Mouse (Mus musculus) liver, embryonic 14.5 days (tissue): ENCODE data around the gene Rpl27. TPM values are rescaled to one million over a fixed set of nuclear protein-coding genes. Genes with fewer than 3 reads are reported as not detected.

Experiments
- ATAC-seq: fragments of 200-750 bp; cut with Nextera tagmentation; 2 replicates; pipeline ENCODE4 v1.8.0; 2017; ENCODE audit warnings: moderate number of reproducible peaks, mild to moderate bottlenecking, moderate library complexity; ENCODE audit not compliant: insufficient read depth
- DNase-seq, 3 experiments: peaks; one replicate each; pipeline ENCODE4 v3.0.0-alpha.2; 2012 to 2013; ENCODE audit warnings: low read depth in 3 of 3, low spot score in 3 of 3
- H3K27ac ChIP-seq: fragments of 300-500 bp; sonication (generic); 2 replicates; pipeline ENCODE4 v1.5.1; 2014; ENCODE audit warnings: moderate library complexity, mild to moderate bottlenecking, control low read depth, inconsistent platforms
- H3K27me3 ChIP-seq: fragments of 300-500 bp; sonication (generic); 2 replicates; pipeline ENCODE4 v1.6.1; 2014; ENCODE audit warnings: mild to moderate bottlenecking, low read length, moderate library complexity; ENCODE audit not compliant: control insufficient read depth, insufficient read depth
- H3K36me3 ChIP-seq: fragments of 300-500 bp; sonication (generic); replicated peaks from 2 replicates; pipeline ENCODE4 v1.6.1; 2014; ENCODE audit warnings: low read depth; ENCODE audit not compliant: control insufficient read depth, insufficient read depth
- H3K4me1 ChIP-seq, 2 experiments: fragments of 200-500 bp in 1 of 2; fragments of 300-500 bp in 1 of 2; sonication (generic) in 1 of 2; replicated peaks; 2 replicates each; pipeline ENCODE4 v1.6.1; 2012 to 2014; ENCODE audit warnings: antibody characterized with exemption in 1 of 2, inconsistent platforms in 1 of 2, low read length in 1 of 2; ENCODE audit not compliant: control insufficient read depth in 2 of 2, insufficient read depth in 2 of 2
- H3K4me2 ChIP-seq: fragments of 300-500 bp; sonication (generic); 2 replicates; pipeline ENCODE4 v1.6.1; 2014; ENCODE audit warnings: low read depth, mild to moderate bottlenecking, control low read depth, moderate library complexity
- H3K4me3 ChIP-seq, 2 experiments: fragments of 200-500 bp in 1 of 2; fragments of 300-500 bp in 1 of 2; sonication (generic) in 1 of 2; 2 replicates each; pipeline ENCODE4 v1.5.1; 2012 to 2014; ENCODE audit warnings: low read depth in 2 of 2, low read length in 2 of 2, mild to moderate bottlenecking in 2 of 2, control low read depth in 1 of 2, inconsistent platforms in 1 of 2, moderate library complexity in 1 of 2; ENCODE audit not compliant: insufficient read depth in 1 of 2
- H3K9ac ChIP-seq: fragments of 300-500 bp; sonication (generic); replicated peaks from 2 replicates; pipeline ENCODE4 v1.6.1; 2014; ENCODE audit warnings: mild to moderate bottlenecking, control low read depth, moderate library complexity
- H3K9me3 ChIP-seq: fragments of 300-500 bp; sonication (generic); 2 replicates; pipeline ENCODE4 v1.6.1; 2016; ENCODE audit warnings: low read length, mixed read lengths; ENCODE audit not compliant: control insufficient read depth
- CTCF ChIP-seq: IDR thresholded peaks from 2 replicates; pipeline ENCODE4 v1.5.1; 2016; ENCODE audit warnings: antibody characterized with exemption, low read depth, control low read depth
- EP300 ChIP-seq: IDR thresholded peaks from 2 replicates; pipeline ENCODE4 v1.6.1; 2016; ENCODE audit warnings: antibody characterized with exemption, low read depth
- WGBS: fragments of 180-500 bp; shearing (Covaris S2); extraction: QIAGEN DNeasy Blood & Tissue Kit; methylation state at CpG from one replicate; pipeline ENCODE4 v1.1.7; 2014; ENCODE audit not compliant: insufficient replicate concordance; 5-methylcytosine and 5-hydroxymethylcytosine counted together
- polyA plus RNA-seq, 2 experiments: library from polyadenylated mRNA; depleted of rRNA in 1 of 2; stranded (reverse) in 1 of 2; unstranded in 1 of 2; fragments of >200 nt; fragmentation: Nextera tagmentation in 1 of 2; extraction: Ambion mirVana in 1 of 2; gene quantifications; 2 replicates each; pipeline versions ENCODE4 v1.2.1 to v1.2.3; 2012 to 2014

The Rpl27 gene
- polyA plus RNA-seq, 2 experiments = 295 to 987 TPM

DNA sequence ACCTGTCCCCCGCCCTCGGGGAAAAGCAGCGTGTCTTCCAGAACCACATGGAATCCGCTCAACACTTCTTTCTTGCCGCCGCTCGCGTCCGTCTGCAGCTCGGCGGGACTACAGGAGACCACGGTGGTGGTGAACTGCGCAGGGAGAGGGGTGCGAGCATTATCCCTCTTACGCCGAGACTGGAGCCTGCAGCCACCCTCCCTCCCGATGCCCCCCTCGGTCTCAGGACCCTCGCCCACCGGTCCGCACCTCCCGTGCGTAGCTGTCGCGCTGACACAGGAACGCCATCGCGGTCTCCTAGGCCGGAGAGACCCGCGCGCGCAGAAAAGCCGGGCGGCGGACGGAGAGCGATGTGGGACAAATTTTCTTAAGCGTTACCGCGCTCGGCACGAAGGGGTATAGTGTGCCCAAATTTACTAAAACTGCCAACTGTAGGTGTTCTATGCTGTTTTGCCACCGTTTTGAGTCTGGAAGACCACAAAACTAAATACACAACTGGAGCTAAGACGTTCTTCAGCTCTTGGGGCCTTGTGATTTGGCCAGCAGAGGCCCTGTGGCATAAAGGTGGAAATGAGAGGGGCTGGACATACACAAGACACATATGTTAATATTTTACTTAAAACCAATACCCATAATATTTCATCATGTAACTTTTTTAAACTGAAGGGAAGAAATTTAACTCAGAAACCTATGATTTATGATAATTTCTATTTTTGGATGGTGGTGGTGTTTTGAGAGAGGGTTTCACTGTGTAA is 24.8 kb upstream of the Rpl27 start, which contains the start of gene Aarsd1:
Aarsd1 (minus strand) TSS at position 515 of the 755 bp plus-strand sequence.
- Histone ChIP-seq H3K36me3 (peaks cover 7% of the 10 kb centered on the region), H3K9ac (peak within 1 kb of the TSS; percentile 92), H3K4me3 (peak within 1 kb of the TSS; percentile 81 to 95), H3K9me3 (no peaks in the 10 kb centered on the region), H3K4me1 (peaks cover 0 to 4% of the 10 kb centered on the region in 2 experiments; a peak in 3 of 4 replicates), H3K4me2 (peak within 1 kb of the TSS; percentile 98), H3K27ac (peak within 1 kb of the TSS; percentile 50), H3K27me3 (no peaks in the 10 kb centered on the region)
- peak; percentile 64 to 71 (median 66) for DNase-seq
- peak; percentile 79 for ATAC-seq
- TF ChIP-seq EP300 (no peak; the same call in 1 of the 2 replicates), CTCF (0 out of 2 replicates have a peak, but pooled peaks have one; percentile 2)
- 1% methylated on average over 45 of the region's 45 CpGs for WGBS

DNA sequence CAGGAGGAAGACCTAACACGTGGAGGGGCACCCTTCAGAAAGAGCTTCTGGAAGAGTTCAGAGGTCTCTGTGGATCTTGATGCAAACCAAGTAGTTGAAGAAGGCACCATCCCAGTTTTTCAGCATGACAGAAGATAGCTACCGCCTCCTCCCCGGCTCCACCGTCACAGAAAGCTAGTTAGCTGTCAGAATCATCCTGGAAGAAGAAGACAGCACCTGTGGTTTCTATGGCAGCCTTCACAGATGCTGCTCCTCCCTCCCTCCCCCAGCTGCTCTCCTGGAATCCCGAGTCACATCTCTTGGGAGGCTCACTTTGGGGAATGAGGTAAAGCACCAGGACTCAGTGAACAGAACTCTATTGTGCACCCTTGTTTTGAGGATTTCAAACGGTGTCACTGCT is 23.1 kb upstream of the Rpl27 start:
- ATAC-seq (no peak), DNase-seq (no peak)
- H3K27me3 ChIP-seq = no peaks in the 10 kb centered on the region
- no peak overlapping the region for H3K27ac ChIP-seq
- no peak overlapping the region for H3K4me2 ChIP-seq
- no peak overlapping the region for H3K4me3 ChIP-seq
- no peak overlapping the region for H3K9ac ChIP-seq
- H3K36me3 ChIP-seq = no peaks in the 10 kb centered on the region; the same call in 1 of the 2 replicates
- peaks cover 0 to 6% of the 10 kb centered on the region in 2 experiments; a peak in 3 of 4 replicates for H3K4me1 ChIP-seq
- WGBS = 59% methylated on average over 6 of the region's 6 CpGs
- TF ChIP-seq CTCF (no peak), EP300 (no peak)
- no peaks in the 10 kb centered on the region for H3K9me3 ChIP-seq

DNA sequence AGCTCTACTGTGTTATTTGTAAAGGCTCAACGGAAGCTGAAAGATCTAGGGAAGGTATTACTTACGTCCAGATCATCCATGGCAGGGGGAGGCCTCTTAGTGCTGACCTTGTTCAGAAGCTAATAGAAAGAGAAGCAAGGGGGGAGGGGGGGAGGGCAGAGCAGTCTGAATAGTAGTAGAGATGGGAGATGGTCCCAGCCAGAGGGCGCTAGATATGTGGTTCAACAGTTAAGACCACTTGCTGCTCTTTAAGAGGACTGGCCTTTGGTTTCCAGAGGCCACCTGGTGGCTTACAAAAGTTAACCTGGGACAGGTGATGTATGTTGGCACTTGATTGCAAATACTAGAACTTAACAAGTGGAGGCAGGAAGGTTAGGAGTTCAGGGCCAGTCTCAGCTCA is 22.5 kb upstream of the Rpl27 start:
- no peak overlapping the region for H3K9ac ChIP-seq
- no peak overlapping the region for H3K4me2 ChIP-seq
- no peaks in the 10 kb centered on the region for H3K9me3 ChIP-seq
- WGBS = 38% methylated on average over 3 of the region's 3 CpGs
- no peak for DNase-seq
- H3K4me1 ChIP-seq = peaks cover 0 to 12% of the 10 kb centered on the region in 2 experiments; a peak in 3 of 4 replicates
- H3K27ac ChIP-seq = no peak overlapping the region
- TF ChIP-seq CTCF (peak; percentile 45), EP300 (no peak)
- H3K27me3 ChIP-seq = no peaks in the 10 kb centered on the region
- H3K4me3 ChIP-seq = no peak overlapping the region
- no peak for ATAC-seq
- no peaks in the 10 kb centered on the region for H3K36me3 ChIP-seq

DNA sequence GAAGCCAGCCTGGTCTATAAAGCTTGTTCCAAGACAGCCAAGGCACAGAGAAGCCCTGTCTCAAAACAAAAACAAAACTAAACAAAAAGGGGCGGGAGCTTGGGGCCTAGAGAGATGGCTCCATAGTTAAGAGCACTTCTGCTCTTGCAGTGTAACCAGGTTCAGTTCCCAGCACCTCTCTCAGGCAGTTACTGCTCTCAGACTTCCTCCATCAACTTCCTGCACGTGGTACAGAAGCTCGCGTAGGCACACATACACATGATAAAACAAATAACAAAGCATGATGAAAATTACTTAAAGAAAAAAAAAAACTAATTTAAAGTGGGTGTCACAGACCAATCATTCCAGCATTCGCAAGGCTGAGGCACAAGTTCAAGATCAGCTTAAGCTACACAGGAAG is 21.9 kb upstream of the Rpl27 start:
- H3K9ac ChIP-seq = no peak overlapping the region
- ATAC-seq = no peak
- H3K27ac ChIP-seq = no peak overlapping the region
- H3K4me3 ChIP-seq = no peak overlapping the region
- H3K4me1 ChIP-seq = peaks cover 0 to 12% of the 10 kb centered on the region in 2 experiments; a peak in 3 of 4 replicates
- no peak for TF ChIP-seq CTCF
- no peak for TF ChIP-seq EP300
- no peaks in the 10 kb centered on the region for H3K9me3 ChIP-seq
- no peaks in the 10 kb centered on the region for H3K27me3 ChIP-seq
- H3K4me2 ChIP-seq = no peak overlapping the region
- H3K36me3 ChIP-seq = no peaks in the 10 kb centered on the region
- WGBS = 62% methylated on average over 5 of the region's 5 CpGs
- DNase-seq = no peak

DNA sequence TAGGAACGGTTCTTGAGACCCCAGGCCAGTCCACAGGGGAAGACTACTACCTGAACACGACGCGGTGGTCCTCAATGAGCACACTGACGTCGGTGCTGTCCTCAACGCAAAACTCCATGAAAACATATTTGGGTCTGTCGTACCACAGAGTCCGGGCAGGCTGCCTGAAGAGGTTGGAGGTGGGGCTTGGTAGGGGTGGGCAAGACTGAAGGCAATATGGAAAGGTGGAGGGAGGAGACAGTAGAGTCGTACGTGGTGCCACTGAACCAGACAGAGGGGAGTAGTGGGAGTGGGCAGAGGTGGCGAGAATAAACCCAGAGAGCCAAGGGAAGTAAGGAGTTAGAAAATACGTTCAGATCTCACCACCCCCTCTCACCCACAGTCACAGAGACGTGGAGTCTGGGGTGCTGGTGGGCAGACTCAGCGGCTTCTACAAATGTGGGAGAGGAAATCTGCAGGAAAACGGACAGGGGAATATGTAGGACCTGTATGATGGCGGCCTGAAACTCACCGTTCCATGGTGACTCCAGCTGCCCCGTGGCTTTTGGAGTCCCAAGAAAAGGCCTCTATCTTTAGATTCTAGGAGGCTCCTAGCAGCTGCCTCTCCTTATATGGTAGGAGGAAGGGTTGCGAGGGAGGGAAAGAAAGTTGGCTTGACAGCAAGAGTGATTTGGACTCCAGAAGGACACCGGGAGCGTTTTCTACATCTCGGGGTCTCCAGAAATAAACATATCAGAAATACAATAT is 17.8 kb upstream of the Rpl27 start, which contains the start of gene Gm27029:
Gm27029 (minus strand) TSS at position 692 of the 747 bp plus-strand sequence.
- peak within 1 kb of the TSS; percentile 79 to 98 for H3K4me3 ChIP-seq
- ATAC-seq = no peak
- TF ChIP-seq CTCF = no peak
- TF ChIP-seq EP300 = no peak
- H3K27me3 ChIP-seq = no peaks in the 10 kb centered on the region
- DNase-seq = no peak
- H3K36me3 ChIP-seq = no peaks in the 10 kb centered on the region
- peak within 1 kb of the TSS; percentile 39 for H3K27ac ChIP-seq
- peak within 1 kb of the TSS; percentile 82 for H3K9ac ChIP-seq
- 9% methylated on average over 23 of the region's 23 CpGs for WGBS
- peak within 1 kb of the TSS; percentile 99 for H3K4me2 ChIP-seq
- H3K9me3 ChIP-seq = no peaks in the 10 kb centered on the region
- peaks cover 11 to 15% of the 10 kb centered on the region in 2 experiments for H3K4me1 ChIP-seq
